Mouse (Mus musculus): ENCODE results near the gene Dhdds.

GRCm38 (mm10) chr4:133978021-133978711, 22.6 kb downstream of the Dhdds start:
- TF ChIP-seq POLR2A (IDR thresholded peaks at IDR 0.05; ENCODE audit: insufficient read depth, low read depth, low read length) (no peak), CTCF (IDR thresholded peaks at IDR 0.05) (no peak), EP300 (IDR thresholded peaks at IDR 0.05; ENCODE audit: insufficient read depth, low read depth, low read length) (no peak)
